Mouse (Mus musculus) testis, adult 2 months (tissue): ENCODE measurements around the gene Ube2o. TPM values are rescaled to one million over a fixed set of nuclear protein-coding genes. Genes with fewer than 3 reads are reported as not detected.
A peak's percentile ranks its signal among the peaks of the same experiment; 100 is the strongest.

Source experiments
- H3K27ac ChIP-seq: fragments of 200-500 bp; 2 replicates; pipeline ENCODE4 v1.5.1; 2012; ENCODE audit warnings: low read depth, low read length; ENCODE audit not compliant: control insufficient read depth, insufficient read depth
- H3K27me3 ChIP-seq: fragments of 200-500 bp; 2 replicates; pipeline ENCODE4 v1.6.1; 2012; ENCODE audit warnings: mild to moderate bottlenecking, low read length, moderate library complexity; ENCODE audit not compliant: control insufficient read depth, insufficient read depth
- H3K36me3 ChIP-seq: fragments of 200-500 bp; 2 replicates; pipeline ENCODE4 v1.6.1; 2012; ENCODE audit warnings: mild to moderate bottlenecking, low read length; ENCODE audit not compliant: control insufficient read depth, insufficient read depth
- H3K4me1 ChIP-seq: fragments of 200-500 bp; 2 replicates; pipeline ENCODE4 v1.6.1; 2012; ENCODE audit warnings: low read length; ENCODE audit not compliant: control insufficient read depth, insufficient read depth
- H3K4me3 ChIP-seq: fragments of 200-500 bp; 2 replicates; pipeline ENCODE4 v1.5.1; 2012; ENCODE audit warnings: low read depth, mild to moderate bottlenecking, low read length, moderate library complexity, mixed read lengths; ENCODE audit not compliant: control insufficient read depth
- CTCF ChIP-seq: fragments of 200-500 bp; IDR thresholded peaks from 2 replicates; pipeline ENCODE4 v1.5.1; 2012; ENCODE audit warnings: low read depth, mild to moderate bottlenecking, inconsistent platforms, low read length, moderate library complexity; ENCODE audit not compliant: control insufficient read depth, insufficient read depth, insufficient replicate concordance
- POLR2A ChIP-seq: fragments of 200-500 bp; IDR thresholded peaks from 2 replicates; pipeline ENCODE4 v1.6.1; 2012; ENCODE audit warnings: low read depth, mild to moderate bottlenecking, inconsistent platforms, low read length, moderate library complexity; ENCODE audit not compliant: control insufficient read depth
- polyA plus RNA-seq: library from polyadenylated mRNA; depleted of rRNA; stranded (reverse); fragments of >200 nt; gene quantifications from 2 replicates; pipeline ENCODE4 v1.2.3, GENCODE M21; 2012

The Ube2o gene
- polyA plus RNA-seq, 1 experiment: 31.6 TPM

DNA sequence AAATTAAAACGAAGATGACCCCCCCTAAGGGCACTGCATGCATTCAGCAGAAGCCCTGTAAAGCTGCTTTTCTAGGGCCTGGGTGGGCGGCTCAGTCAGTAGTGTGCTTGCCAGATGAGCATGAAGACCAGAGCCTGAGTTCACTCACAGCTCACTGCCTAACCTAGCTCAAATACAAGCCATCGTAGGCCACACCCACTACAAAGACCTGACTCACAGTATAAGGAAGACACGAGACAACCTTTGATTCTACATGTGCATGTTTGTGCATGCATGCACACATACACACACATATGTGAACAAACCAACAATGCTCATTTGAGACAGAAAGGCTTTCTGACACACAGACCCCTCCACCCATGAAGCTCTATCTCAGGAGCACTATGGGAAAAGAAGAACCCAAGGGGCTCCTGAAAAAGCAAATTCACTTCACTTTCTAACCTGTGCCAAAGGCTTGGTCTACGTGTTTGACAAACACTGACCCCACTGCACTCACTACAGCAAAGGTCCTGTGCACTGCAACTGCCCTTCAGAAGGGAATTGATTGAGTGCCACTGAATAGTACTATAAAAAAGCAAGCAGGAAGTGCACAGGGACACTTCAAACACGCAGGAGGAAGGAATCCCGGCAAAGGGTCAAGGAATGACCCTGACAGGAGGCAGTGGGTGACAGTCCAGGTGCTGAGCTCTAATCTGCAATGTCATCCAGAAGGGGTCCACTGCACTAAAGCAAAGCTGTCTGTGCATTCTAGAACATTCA lies 15.8 kb downstream of the Ube2o start:
- Histone ChIP-seq H3K36me3 (no peaks in the 10 kb centered on the region), H3K4me3 (no peak overlapping the region), H3K4me1 (peaks cover 2% of the 10 kb centered on the region; the same call in 1 of the 2 replicates), H3K27ac (no peak overlapping the region), H3K27me3 (no peaks in the 10 kb centered on the region)
- no peak for TF ChIP-seq CTCF
- TF ChIP-seq POLR2A: no peak

DNA sequence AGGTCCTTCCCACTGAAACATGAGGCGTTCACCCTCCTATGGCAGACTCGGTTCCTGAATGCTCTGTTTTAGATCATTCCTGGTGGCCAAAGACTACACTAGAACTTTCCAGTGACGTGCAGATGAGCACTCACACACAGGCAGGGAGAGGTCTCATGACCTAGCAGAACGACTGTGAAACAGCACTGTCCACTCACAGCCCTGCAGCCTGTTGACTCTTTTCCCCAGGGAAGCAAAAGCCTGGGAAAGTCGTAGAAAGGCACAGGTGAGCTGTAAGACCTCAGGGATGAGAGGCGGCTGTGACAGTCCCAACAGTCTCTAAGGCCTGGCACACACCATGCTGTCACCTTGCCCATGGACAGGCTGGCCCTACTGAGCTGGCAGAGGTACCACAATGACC lies 24.9 kb downstream of the Ube2o start:
- Histone ChIP-seq H3K27me3 (no peaks in the 10 kb centered on the region), H3K4me1 (peaks cover 3% of the 10 kb centered on the region; the same call in 1 of the 2 replicates), H3K36me3 (no peaks in the 10 kb centered on the region), H3K27ac (no peak overlapping the region), H3K4me3 (no peak overlapping the region)
- TF ChIP-seq CTCF (no peak), POLR2A (no peak)

DNA sequence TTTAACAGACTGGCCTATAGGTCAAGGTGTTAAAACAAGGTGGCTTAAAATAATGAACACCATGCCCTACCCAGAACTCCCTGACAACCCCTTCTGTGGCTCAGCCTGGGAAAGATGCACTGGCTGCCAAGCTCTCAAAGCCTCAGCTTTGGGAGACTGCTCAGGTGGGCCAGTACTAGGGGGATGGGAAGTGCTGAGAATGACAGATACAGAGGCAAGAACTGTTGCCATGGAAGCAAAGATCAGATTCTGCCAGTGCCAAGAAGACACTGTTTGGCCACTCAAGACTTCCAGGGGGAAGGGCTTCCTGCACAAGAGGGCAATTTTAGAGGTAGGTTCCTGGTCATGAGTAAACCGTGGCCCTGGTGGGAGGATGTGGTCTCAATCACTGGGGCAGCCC lies 25.7 kb downstream of the Ube2o start:
- H3K27me3 ChIP-seq: no peaks in the 10 kb centered on the region
- H3K36me3 ChIP-seq: no peaks in the 10 kb centered on the region
- TF ChIP-seq POLR2A: no peak
- no peak for TF ChIP-seq CTCF
- peaks cover 3% of the 10 kb centered on the region; the same call in 1 of the 2 replicates for H3K4me1 ChIP-seq
- no peak overlapping the region for H3K4me3 ChIP-seq
- no peak overlapping the region for H3K27ac ChIP-seq

- no peak for TF ChIP-seq POLR2A
- TF ChIP-seq CTCF: peak; percentile 31; the same call in 1 of the 2 replicates
- Histone ChIP-seq H3K4me3 (no peak overlapping the region), H3K4me1 (peaks cover 6% of the 10 kb centered on the region; the same call in 1 of the 2 replicates), H3K27ac (no peak overlapping the region), H3K27me3 (no peaks in the 10 kb centered on the region), H3K36me3 (no peaks in the 10 kb centered on the region)
Observed at GRCm38 (mm10) chr11:116554171-116554878, 26.9 kb downstream of the Ube2o start.

DNA sequence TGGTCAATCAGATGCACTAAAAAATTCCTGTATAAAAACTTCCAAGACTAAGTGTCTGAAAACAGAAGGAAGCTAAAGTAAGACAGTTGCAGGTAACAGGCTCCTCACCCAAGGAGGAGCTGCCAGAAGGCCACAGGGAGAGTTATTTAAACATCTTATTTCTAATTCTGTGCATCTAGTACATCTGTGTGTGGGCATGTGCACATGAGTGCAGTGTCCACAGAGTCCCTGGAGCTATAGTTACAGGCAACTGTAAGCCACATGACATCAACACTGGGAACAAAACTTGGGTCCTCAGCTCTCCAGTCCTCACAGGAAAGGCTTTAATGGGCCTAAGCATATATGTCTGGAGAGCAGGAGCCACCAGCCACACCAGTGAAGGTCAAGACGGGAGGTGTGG lies 29.1 kb downstream of the Ube2o start:
- H3K27me3 ChIP-seq: no peaks in the 10 kb centered on the region
- peaks cover 6% of the 10 kb centered on the region; the same call in 1 of the 2 replicates for H3K4me1 ChIP-seq
- H3K36me3 ChIP-seq: no peaks in the 10 kb centered on the region; the same call in 1 of the 2 replicates
- no peak overlapping the region for H3K4me3 ChIP-seq
- no peak overlapping the region for H3K27ac ChIP-seq
- no peak for TF ChIP-seq CTCF
- no peak for TF ChIP-seq POLR2A

- Histone ChIP-seq H3K4me3 (no peak overlapping the region), H3K36me3 (peaks cover 6% of the 10 kb centered on the region), H3K27ac (no peak overlapping the region), H3K27me3 (no peaks in the 10 kb centered on the region), H3K4me1 (peaks cover 3% of the 10 kb centered on the region; the same call in 1 of the 2 replicates)
- TF ChIP-seq POLR2A (no peak), CTCF (no peak)
Observed at GRCm38 (mm10) chr11:116550748-116551147, 30.5 kb downstream of the Ube2o start.

DNA sequence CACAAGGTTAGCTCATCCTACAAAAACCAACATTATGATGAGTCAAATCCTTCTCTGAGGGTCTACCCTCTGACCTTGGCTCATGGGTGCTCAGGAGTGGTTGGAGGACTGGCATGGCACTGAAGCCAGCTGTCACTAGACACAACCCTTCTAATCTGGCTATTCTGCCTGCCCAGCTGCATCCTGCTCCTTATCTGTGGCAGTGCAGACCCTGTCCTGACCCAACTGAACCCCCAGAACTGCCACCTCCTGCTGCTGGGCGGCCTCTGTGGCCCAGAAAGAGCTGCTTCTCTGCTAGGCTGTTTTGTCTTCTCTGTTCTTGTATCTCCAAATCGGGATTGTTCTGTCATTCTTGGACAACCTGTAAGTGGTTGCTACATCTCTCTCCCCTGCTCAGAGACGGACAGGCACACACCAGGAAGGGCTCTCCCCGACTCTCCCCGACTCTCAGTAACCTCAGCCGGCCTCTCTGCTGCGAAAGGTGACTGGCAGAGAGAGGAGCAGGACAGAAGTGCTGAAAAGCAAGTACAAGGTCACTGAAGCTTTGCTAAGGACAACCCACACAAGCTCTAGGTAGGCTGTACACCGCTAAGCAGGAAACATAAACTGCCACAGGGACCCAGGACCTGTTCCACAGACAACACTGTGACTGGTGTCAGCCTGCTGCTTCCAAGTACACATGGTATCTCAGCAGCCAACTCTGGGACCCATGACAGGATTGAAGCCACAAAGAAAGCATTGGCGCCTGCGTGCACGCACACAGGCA lies 31.8 kb downstream of the Ube2o start:
- Histone ChIP-seq H3K36me3 (peaks cover 6% of the 10 kb centered on the region), H3K4me1 (peaks cover 3% of the 10 kb centered on the region; the same call in 1 of the 2 replicates), H3K4me3 (no peak overlapping the region), H3K27ac (no peak overlapping the region), H3K27me3 (no peaks in the 10 kb centered on the region)
- TF ChIP-seq POLR2A (no peak), CTCF (no peak)
